Mouse (Mus musculus): Measurements from ENCODE around the gene Il2rg. TPM values are rescaled to one million over a fixed set of nuclear protein-coding genes. Genes with fewer than 3 reads are reported as not detected.

Gene Il2rg
- 1 to 10 TPM in 1 of 2 experiments, under 1 TPM in 1; 0.90 to 1.6 TPM for total RNA-seq (2021)

GRCm38 (mm10) chrX:101268025-101268754 is at the start of gene Il2rg:
Gene Il2rg, minus strand, starts transcription at chrX:101268255.
- DNase-seq = no peak

DNA sequence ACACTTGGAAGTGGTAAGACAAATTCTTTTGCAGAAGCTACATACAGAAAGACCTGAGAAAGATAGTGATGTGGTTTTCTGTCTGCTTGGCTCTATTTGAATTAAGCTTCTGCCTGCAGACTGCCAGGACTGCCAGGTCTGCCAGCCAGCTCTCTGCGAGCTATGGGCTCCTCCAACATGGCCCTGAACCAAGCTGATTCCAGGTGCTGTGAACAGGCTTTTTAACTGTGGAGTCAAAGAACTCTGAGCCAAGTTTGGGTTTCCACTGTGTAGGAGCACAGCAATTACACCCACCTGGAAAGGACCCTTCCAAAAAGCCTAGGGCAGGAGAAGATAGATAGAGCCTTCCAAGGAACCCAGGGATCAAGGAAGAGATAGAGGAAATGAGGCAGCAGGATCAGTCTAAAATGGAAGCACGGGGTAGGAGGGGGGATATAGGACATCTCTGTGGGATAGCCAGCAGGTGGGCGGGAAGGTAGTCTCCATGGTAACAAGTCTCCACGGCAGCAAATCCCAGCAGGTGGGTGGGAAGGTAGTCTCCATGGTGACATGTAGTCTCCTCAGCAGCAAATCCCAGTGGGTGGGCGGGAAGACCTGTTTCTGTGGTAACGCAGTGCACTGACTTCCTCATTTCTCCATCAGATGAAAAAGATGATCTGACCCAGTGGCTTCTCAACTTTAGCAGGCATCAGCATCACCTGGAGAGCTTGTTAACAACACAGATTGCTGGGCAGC is 45.7 kb upstream of the Il2rg start:
- DNase-seq = peak; percentile 75 to 80

DNA sequence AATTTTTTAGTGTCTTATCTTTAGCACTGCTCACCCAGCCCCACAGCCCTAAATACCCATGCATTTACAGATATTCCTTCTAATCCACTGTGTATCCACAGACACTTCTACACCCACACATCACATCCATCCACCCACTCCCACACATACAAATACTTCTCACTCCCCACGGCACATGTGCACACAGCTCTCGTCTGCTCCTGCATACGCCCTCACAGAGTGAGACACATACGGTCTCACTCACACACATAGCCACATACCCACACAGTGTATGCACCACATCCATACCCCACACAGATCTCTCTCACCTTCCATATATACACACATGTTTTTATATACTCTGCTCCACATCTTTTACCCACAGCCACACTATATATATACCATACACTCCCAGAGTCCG is 41.2 kb upstream of the Il2rg start:
- DNase-seq = no peak

DNA sequence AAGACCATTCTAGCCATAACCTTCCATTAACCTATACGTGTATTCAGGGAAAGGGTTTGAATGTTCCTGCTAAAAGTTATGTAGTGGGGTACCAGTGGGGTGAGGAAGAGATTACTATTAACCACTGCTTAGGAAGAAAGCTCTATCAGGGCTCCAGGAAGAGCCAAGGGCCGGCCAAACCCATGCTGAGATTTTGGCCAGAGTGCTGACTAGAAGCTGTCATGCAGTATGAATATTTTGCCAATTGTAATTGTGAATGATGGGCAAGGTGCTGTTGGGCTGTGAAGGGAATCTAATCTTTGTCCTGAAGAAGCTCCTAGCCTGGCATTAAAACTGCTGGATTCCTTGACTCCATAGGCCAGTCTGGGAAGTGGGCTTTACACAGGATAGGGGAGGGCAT is 36.6 kb upstream of the Il2rg start:
- no peak for DNase-seq

DNA sequence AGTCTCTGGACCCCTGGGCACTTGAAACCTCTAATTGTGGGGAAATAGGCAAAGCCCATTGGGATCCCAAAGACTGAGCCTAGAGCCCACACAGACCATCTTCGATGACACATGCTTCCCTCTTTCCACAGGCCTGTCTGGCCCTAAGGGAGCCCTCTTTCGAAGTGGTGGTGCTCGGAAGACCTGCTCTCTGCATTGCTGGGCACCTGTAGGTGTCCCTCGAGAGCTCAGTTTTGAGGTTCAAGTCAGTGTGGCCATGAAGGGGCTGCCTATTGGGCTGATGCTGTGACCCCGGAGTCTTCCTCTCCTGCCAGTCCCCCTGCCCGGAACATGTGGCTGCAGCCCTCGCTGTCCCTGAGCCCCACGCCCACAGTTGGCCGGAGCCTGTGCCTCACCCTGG is 33.6 kb upstream of the Il2rg start:
- no peak for DNase-seq

- no peak for DNase-seq
Observed at GRCm38 (mm10) chrX:101300427-101301030, 32.5 kb upstream of the Il2rg start.

- no peak for DNase-seq
Observed at GRCm38 (mm10) chrX:101299473-101300426, 31.7 kb upstream of the Il2rg start.

DNA sequence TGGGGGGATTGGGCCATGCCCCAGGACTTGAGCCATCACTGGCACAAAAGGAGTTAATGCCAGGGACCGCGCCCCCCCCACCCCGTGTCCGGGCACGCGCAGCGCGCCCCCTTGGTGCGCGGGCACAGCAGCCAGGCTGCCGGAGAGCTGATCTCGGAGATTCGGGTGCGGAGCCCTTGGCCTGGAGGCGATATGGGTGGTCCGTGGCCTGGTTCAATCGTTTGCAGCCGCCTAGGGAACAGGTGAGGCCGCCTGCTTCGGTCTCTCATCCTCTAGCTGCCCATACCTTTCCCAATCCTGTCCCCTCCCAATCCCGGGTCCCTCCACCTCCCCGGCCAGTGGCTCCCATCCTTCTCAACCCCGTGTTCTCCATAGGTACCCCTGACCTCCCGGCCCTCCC is 31.0 kb upstream of the Il2rg start, which contains the start of gene Nlgn3:
TSS of gene Nlgn3 (plus strand) at position 114 of the 400 bp plus-strand sequence.
- DNase-seq = peak; percentile 42 to 44

DNA sequence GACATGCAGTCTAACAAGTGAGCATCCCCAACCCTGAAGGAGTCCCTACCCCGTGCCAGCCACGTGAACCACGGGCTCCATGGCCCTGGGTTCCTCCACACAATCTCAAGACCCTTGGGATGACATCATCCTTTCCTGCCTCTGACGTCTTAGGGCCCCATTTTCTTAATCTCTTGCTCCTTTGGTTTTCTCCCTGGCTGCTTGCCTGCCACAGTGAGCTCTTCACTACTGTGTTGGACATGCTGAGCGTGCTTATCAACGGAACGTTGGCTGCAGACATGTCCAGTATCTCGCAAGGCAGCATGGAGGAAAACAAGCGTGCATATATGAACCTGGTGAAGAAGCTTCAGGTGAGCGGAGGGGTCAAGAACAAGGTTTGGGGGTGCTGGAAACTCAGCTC is 22.1 kb upstream of the Il2rg start:
- no peak for DNase-seq

GRCm38 (mm10) chrX:101289037-101289436 is 21.0 kb upstream of the Il2rg start:
- no peak for DNase-seq

- no peak for DNase-seq
Observed at GRCm38 (mm10) chrX:101288432-101288831, 20.4 kb upstream of the Il2rg start.

- DNase-seq = no peak
Observed at GRCm38 (mm10) chrX:101287543-101287942, 19.5 kb upstream of the Il2rg start.

DNA sequence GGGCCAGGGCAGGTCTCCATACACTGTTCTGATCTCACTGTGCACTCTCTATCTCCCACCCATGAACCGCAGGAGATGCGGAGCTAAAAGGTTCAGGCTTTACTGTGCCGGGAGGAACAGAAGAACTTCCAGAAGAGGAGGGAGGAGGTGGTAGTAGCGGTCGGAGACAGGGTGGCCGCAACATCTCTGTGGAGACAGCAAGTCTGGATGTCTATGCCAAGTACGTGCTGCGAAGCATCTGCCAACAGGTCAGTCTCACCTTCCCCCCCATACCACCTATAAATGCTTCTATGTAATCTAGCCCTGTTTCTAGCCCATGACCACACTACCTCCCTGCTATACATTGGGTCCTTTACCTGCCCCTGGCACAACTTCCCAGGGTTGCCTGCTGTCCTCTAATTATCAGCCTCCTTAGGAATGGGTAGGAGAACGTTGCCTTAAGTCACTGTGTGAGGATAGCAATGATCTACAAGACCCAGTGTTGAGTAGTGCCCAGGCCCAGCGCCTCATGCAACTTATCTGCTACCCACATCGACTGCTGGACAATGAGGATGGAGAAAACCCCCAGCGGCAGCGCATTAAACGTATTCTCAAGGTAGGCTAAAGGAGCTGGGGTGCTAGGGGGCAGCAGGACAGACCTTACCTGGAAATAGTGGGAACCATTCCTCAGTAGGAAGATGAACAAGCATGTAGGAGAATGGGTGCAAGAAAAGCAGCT is 18.1 kb upstream of the Il2rg start:
- DNase-seq = no peak

DNA sequence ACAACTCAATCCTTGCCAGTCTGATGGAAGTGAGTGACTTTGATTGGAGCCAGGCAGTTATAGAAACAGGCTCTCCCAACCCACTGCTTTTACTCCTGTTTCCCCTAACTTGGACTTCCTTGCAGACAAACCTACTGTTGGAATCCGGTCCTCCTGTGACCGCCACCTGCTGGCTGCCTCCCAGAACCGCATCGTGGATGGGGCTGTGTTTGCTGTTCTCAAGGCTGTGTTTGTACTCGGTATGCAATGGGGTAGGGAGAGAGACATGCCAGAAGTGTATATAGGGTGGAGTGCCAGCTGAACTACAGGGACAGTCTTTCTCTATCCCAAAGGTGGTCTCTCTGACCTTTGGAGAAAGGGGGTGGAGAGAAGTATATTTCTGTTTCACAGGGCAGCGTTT is 17.5 kb upstream of the Il2rg start:
- no peak for DNase-seq

- no peak for DNase-seq
Observed at GRCm38 (mm10) chrX:101282813-101283212, 14.8 kb upstream of the Il2rg start.

- peak; percentile 81 for DNase-seq
Observed at GRCm38 (mm10) chrX:101273875-101274738, 6.1 kb upstream of the Il2rg start, which contains the start of gene Med12. Gene Med12, plus strand, starts transcription at chrX:101274030.

DNA sequence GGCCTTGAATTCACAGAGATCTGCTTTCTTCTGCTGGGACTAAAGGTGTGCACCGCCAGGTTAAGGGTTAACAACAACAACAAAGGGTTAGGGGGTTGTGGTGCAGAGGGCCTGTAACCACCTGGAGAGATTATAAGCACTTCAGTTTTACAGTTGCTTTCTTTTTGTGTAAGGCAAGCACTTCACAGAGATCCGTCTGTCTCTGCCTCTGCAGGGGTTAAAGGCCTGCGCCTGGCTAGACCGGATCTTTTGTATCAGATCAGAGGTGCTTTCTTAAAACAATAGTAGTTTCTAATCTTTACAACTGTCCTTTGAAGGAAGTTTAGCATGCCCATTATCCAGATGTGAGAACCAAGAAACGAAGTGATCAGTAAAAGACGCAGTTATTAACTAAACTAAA is 5.4 kb upstream of the Il2rg start:
- DNase-seq = no peak

- DNase-seq = no peak
Observed at GRCm38 (mm10) chrX:101268755-101269124, 685 bp upstream of the Il2rg start, which contains the start of gene Gm20489. Gene Gm20489, minus strand, starts transcription at chrX:101269023.

- no peak for DNase-seq
Observed at GRCm38 (mm10) chrX:101266631-101267030, 1.4 kb downstream of the Il2rg start.

GRCm38 (mm10) chrX:101263892-101264291 is 4.2 kb downstream of the Il2rg start, which contains the start of gene Gm614:
Gene Gm614, minus strand, starts transcription at chrX:101263992.
- no peak for DNase-seq

Data from layer of hippocampus, postnatal 36 days (tissue).